Mouse (Mus musculus): Measurements from ENCODE around the gene Nrf1.

The Nrf1 gene

GRCm38 (mm10) chr6:30047271-30048162 is at the start of gene Nrf1:
Gene Nrf1, plus strand, starts transcription at chr6:30047988.
- DNase-seq (ENCODE audit: low read depth) = peak; percentile 93

GRCm38 (mm10) chr6:29998140-29998539 is 49.6 kb upstream of the Nrf1 start:
- no peak for DNase-seq (ENCODE audit: low read depth)

GRCm38 (mm10) chr6:29998771-29999170 is 49.0 kb upstream of the Nrf1 start:
- no peak for DNase-seq (ENCODE audit: low read depth)

- DNase-seq (ENCODE audit: low read depth) = no peak
Observed at GRCm38 (mm10) chr6:30002628-30003027, 45.2 kb upstream of the Nrf1 start.

GRCm38 (mm10) chr6:30005851-30006250 is 41.9 kb upstream of the Nrf1 start:
- no peak for DNase-seq (ENCODE audit: low read depth)

GRCm38 (mm10) chr6:30009204-30009603 is 38.6 kb upstream of the Nrf1 start:
- no peak for DNase-seq (ENCODE audit: low read depth)

GRCm38 (mm10) chr6:30013520-30013919 is 34.3 kb upstream of the Nrf1 start:
- no peak for DNase-seq (ENCODE audit: low read depth)

GRCm38 (mm10) chr6:30014187-30014864 is 33.5 kb upstream of the Nrf1 start:
- DNase-seq (ENCODE audit: low read depth) = no peak

- no peak for DNase-seq (ENCODE audit: low read depth)
Observed at GRCm38 (mm10) chr6:30021241-30021640, 26.5 kb upstream of the Nrf1 start.

GRCm38 (mm10) chr6:30021656-30022055 is 26.1 kb upstream of the Nrf1 start:
- no peak for DNase-seq (ENCODE audit: low read depth)

GRCm38 (mm10) chr6:30026799-30027198 is 21.0 kb upstream of the Nrf1 start:
- DNase-seq (ENCODE audit: low read depth) = no peak

- DNase-seq (ENCODE audit: low read depth) = no peak
Observed at GRCm38 (mm10) chr6:30028358-30028757, 19.4 kb upstream of the Nrf1 start.

GRCm38 (mm10) chr6:30035112-30035511 is 12.7 kb upstream of the Nrf1 start:
- DNase-seq (ENCODE audit: low read depth) = no peak

GRCm38 (mm10) chr6:30041498-30041897 is 6.3 kb upstream of the Nrf1 start:
- peak; percentile 32 for DNase-seq (ENCODE audit: low read depth)

- no peak for DNase-seq (ENCODE audit: low read depth)
Observed at GRCm38 (mm10) chr6:30042483-30042882, 5.3 kb upstream of the Nrf1 start.

GRCm38 (mm10) chr6:30048163-30048500 is 344 bp downstream of the Nrf1 start:
- DNase-seq (ENCODE audit: low read depth) = no peak

GRCm38 (mm10) chr6:30048501-30049353 is 939 bp downstream of the Nrf1 start:
- DNase-seq (ENCODE audit: low read depth) = peak; percentile 57

GRCm38 (mm10) chr6:30053116-30053515 is 5.3 kb downstream of the Nrf1 start:
- DNase-seq (ENCODE audit: low read depth) = peak; percentile 48

- no peak for DNase-seq (ENCODE audit: low read depth)
Observed at GRCm38 (mm10) chr6:30062544-30062943, 14.8 kb downstream of the Nrf1 start.

GRCm38 (mm10) chr6:30065369-30065768 is 17.6 kb downstream of the Nrf1 start:
- no peak for DNase-seq (ENCODE audit: low read depth)

GRCm38 (mm10) chr6:30066746-30067145 is 19.0 kb downstream of the Nrf1 start:
- no peak for DNase-seq (ENCODE audit: low read depth)

GRCm38 (mm10) chr6:30072476-30072875 is 24.7 kb downstream of the Nrf1 start:
- DNase-seq (ENCODE audit: low read depth) = peak; percentile 45
